Mouse (Mus musculus) embryonic fibroblast, embryonic 13.5 days (primary cell): Measurements from ENCODE around the gene Tmem259.

Experiments used
- CTCF ChIP-seq: IDR thresholded peaks from 2 replicates; pipeline ENCODE4 v1.5.1; 2011; ENCODE audit warnings: mild to moderate bottlenecking, control low read depth, low read length, moderate library complexity, borderline replicate concordance; ENCODE audit not compliant: insufficient read depth
- POLR2A ChIP-seq: IDR thresholded peaks from 2 replicates; pipeline ENCODE4 v1.6.1; 2011; ENCODE audit warnings: low read depth, mild to moderate bottlenecking, control low read depth, low read length, moderate library complexity

DNA sequence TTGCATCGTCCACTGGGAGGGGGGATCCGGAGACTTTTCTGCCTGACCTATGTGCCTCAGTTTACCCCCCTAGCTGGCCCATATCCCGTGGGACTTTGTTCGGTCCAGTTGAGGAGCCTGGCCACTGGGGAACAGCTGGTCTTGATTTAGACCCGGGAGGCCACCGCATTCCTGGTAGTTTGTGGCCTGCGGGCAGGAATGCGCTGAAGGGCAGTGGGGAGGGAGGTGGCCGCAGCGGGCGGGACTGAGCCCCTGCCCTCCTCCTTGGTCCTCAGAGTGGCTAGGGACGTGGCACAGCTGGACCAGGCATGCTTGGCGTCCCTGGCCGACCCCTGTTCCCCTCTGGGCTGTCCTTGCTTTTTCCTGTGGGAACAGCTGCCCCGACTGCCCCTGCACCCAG is 5.7 kb upstream of the Tmem259 start:
- no peak for TF ChIP-seq CTCF
- TF ChIP-seq POLR2A = peak; percentile 62; the same call in 1 of the 2 replicates
